Mouse (Mus musculus) layer of hippocampus, postnatal 36 days (tissue): ENCODE measurements around the gene Ablim1. TPM values are rescaled to one million over a fixed set of nuclear protein-coding genes. Genes with fewer than 3 reads are reported as not detected.
"Not testable (repeated sequence)": the region's sequence is repeated elsewhere in the genome, so short reads cannot be mapped to it uniquely, and the experiment has no call there.

ENCODE experiments used
- DNase-seq, 2 experiments: peaks; one replicate each; pipeline ENCODE4 v3.0.0; 2022
- total RNA-seq, 2 experiments: library from RNA; stranded (reverse); gene quantifications; 2 replicates each; pipeline ENCODE4 v1.2.3; 2021

Ablim1 gene
- total RNA-seq, 2 experiments from 2014 or later, result 73.6 to 81.1 TPM

DNA sequence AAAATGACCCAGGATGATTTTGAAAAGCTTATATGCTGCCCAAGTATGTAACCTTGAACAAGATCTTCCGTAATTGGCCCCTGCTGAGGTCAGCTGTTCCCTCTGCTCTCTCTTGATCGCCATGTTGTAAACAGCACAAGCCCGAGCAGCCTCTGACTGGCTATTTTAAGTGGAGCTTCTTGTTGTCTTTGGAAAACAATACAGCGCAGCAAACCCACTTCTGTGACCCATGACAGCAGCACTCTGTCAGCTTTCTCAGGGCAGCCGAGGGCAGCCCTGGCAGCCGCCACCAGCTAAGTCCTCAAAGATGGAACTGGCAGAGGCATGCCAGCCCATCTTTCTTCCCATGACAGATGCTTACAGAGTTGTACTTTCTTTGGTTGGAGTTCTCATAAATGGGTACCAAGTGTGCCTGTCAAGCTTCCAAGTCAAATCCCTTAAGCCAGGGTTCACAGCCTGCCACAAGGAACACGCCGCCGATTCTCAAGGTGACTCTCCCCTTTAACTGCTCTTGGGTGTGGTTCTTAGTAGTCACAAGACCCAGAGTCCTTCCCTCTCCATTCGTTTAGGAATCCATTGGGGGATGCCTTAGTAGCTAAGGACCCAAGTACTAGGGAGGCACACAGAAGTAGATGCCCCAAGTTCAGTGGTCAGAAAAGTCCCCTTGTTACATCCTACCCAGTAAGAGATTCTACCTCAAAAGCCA is 172.8 kb downstream of the Ablim1 start:
- no peak for DNase-seq

DNA sequence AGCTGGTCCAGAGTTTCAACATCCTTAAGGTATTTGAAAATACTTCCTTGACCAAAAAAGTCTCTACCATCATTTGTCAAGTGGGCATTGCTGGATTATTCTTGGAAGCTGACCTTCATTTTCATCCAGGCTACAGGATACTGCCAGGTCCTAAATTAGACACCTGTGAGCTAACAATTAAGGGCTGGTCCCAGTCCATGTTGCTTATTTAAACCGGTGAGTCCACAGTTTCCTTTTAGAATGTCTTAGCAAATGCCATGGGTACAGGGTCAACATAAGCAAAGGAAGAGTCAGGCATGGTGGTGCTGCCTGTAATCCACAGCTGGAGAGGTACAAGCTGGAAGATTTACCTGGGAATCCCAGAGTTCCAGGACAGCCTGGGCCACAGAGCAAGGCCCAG is 173.8 kb downstream of the Ablim1 start:
- DNase-seq, result no peak

- DNase-seq, result no peak
Measured at GRCm38 (mm10) chr19:57140071-57140470, 174.6 kb downstream of the Ablim1 start.

DNA sequence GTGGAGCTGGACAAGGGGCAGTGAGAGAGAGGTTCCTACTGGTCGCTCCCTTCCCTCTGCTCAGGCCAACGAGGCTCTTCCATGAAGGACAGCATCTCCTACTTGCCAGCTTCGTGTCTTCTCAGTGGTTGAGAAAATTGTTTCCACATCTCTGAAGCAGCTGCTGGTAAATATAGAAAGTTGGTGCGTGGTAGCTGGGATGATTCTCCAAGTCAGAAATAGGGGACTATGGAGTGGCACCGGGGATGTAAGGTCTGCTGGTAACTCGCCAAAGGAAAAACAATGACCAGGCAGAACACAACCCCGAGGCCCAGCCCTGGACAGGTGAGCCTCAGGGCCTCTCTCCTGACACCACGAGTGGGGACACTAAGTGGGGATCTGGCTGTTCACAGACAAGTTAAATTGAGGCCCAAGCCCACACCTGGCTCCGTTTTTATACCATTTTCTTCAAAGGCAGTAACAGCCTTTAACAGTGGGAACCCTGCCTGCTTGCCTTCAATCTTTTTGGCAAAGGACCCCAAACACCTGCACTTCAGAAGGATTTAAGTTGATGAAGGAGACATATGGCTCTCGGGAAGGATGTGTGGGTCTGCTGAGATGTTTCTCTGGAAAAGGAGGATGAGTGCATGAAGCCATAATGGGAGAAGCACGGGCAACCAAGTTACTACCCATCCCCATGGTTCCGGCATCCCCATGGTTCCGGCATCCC is 175.7 kb downstream of the Ablim1 start:
- DNase-seq, result no peak

- DNase-seq, result no peak
Measured at GRCm38 (mm10) chr19:57138469-57138868, 176.2 kb downstream of the Ablim1 start.

DNA sequence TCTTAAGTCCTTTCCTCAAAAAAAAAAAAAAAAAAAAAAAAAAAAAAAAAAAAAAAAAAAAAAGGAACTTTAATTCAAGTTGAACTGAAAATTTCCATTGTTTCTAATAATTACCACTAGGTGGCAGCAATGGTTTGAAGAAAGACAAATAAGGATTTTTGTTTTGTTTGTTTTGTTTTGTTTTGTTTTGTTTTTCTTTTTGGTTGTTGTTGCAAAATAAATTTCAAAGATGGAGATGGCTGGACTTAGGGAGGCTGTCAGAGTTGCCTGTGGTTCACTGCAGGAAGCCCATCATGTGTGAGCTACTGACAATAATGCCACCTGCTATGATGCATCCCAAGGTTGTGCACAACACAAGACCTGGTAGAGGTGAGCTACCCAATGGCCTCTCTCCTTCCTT is 176.7 kb downstream of the Ablim1 start:
- no peak for DNase-seq

DNA sequence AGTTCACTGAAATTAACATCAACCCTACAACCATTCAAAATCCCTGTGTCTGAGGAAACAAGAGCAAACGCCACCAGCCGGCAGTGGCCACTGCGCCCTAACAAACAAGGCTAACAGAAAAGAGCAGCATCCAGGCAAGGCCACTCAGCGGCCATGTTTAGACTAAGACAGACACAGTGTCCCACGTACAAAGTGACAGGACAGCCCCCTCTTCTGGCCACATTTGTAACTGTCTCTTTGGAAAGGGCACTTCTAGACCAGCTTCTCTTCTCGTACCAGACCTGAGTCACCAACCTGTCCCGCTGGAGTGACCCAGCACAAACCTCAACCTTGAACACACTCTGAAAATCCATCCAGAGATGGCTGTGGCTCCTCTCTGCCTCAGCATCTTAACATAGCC is 178.5 kb downstream of the Ablim1 start:
- DNase-seq, result no peak

- DNase-seq, result not testable (repeated sequence)
Measured at GRCm38 (mm10) chr19:57135654-57136053, 179.1 kb downstream of the Ablim1 start.

DNA sequence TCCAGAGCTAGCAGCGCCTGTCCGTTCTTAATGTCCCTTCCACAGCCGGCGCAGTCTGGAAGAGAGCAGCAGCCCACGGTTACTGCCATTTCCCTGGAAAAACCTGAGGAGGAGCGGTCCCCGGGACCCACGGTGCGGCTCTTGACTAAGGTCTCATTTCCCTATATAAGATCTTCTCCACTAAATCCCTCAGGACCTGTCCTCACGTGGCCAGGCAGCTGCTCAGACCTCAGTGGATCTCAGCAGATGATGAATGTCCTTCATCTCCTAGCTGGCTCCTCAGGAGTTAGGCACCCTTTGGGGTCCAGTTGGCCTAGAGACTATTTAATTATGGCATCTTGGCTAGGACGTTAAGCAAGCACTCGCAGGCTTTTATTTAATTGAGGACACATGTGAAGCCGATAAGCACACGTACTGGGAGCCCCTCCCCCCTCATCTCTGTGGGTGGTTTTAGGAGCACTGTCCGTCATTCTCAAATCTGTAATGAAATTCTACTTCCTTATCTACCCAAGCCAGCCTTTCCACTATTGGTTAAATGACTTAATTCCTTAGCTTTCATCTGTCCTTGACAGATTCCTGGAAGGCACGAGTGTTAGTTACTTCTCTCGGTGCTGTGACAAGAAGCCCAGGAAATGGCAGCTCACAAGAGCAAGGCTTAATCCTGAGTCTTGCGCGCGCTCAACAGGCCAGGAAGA is 179.9 kb downstream of the Ablim1 start:
- DNase-seq, result no peak

DNA sequence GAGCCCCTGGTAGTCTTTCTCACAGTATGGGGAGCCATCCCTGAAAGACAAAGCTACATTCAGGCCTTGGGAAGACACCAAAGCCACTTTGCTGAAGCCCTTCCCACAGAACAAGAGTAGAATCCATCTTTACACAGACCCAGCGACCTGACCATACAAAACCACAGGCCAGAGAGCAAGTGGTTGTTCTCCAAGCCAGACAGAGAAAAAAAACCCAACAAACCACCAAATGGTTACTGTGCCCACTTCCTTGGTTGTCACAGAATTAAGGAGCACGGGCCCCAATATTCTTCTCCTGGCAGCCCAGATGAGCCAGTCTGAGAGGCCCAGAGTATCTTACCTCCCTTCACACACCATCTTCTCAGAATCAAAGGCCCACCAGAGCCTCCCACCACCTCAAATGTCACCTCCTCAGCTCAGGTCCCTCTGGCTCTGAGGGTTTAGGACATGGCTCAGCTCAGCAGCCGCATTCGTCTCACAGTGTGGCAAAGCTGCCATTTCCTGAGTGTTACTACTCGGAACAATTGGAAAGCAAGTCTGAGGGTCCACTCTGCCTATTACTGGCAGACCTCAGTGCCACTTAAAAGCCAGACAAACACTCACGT is 181.7 kb downstream of the Ablim1 start:
- no peak for DNase-seq

- no peak for DNase-seq
Measured at GRCm38 (mm10) chr19:57132281-57132680, 182.4 kb downstream of the Ablim1 start.

DNA sequence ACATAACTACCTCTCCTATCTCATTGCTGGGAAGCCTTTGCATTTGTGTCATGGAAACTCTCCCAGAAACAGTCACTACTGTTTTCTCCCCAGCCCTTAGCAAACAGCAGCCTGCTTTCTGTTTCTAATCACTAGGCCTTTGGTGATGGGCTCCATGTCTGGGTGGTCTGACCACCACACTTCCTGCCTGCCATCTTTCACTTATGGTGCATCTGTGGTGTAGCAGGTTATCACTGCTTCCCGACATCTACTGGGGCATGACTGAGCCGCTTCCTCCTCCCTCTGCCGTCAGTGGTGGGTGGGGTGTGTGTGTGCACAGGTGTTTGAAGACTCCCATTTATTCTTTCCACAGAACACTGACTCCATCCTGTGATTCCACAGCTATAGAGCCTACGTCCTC is 183.4 kb downstream of the Ablim1 start:
- no peak for DNase-seq

- DNase-seq, result no peak
Measured at GRCm38 (mm10) chr19:57130591-57130990, 184.1 kb downstream of the Ablim1 start.

DNA sequence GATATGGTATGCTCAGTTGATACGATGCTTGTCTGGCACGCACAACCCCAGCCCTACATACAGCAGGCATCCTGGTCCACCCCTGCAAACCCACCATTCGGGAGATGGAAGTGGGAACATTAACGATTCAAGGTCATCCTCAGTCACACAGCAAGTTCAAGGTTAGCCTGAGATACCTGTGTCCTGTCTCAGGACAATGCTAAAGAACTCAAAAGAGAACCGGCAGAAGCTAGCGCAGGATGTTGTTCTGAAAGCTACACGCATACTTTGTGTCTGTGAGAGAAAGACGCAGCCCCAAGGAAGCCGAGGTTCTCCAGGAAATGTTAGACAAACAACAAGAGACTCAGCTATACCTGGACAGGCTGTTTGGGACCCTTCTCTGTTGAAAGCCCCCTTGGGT is 185.0 kb downstream of the Ablim1 start:
- no peak for DNase-seq

DNA sequence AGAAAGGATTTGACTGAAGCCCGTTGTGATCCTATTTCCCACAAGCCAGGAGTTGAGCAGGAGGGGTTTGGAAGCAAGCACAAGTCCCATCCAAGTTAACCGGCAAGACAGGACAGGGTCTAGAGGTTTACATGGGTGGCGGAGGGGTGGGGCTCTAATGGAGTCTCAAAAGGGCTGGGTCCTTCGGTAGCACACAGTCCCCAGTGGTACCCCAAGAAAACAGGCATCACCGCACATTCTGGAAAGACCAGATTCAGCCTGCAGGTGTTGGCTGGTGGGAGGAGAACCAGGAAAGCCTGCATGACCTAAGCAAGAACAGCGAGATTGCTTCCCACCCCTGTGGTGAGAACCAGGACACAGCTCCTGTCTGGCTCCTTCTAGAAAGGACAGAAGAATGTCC is 186.7 kb downstream of the Ablim1 start:
- no peak for DNase-seq

DNA sequence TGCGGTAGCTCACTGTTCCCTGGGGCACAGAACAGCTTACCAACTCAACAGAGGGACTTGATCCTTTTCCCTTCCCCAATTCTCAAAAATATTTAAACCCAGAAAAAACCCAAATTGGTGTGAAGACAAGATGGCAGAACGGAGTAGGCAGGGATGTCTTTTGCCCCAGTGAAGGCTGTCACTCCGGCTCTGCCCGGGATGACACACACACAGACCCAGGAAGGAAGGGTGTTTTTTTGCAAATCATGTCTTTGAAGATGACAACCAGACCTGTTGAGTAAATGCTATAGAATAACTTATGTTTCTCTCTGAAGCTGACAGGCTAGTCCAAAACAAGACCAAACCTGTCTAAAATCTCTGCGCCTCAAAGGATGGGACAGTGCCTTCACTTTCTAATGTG is 187.2 kb downstream of the Ablim1 start:
- DNase-seq, result no peak

DNA sequence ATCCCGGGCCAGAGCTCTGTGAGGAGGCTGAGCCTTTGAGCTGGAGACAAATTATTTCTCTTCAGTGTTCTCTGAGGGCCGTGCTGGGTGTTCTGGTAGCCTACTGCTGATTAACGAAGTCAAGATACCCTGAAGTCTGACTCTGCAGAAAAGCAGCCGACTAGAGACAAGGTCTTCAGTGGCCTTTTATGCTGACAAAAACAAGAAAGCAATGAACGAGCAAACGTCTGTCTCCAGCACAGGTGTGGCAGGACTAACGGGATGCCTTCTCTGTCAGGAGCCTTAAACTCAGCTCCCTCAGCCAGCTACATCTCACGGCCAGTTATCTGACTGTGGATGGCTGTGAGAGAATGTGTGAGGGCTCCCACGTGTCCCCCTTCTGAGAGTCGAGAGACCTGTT is 187.8 kb downstream of the Ablim1 start:
- DNase-seq, result no peak

DNA sequence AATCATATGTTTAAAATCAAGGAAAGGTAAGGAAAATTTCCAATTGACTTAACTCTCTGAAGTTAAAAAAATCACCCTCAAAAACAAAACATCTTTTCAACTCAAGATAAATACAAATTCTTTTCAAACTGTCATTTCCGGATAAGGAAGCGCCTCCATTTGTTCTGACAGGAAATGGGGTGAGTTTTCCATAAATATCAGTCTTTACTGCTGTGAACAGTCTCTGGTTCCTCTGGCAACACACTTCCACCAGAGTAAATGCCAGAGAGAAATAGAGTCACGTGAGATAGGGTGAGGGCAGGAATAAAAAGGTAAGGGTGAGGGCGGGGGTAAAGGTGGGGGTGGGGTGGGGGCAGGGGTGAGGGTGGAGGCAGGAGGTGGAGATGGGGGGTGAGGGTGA is 189.8 kb downstream of the Ablim1 start:
- DNase-seq, result no peak

DNA sequence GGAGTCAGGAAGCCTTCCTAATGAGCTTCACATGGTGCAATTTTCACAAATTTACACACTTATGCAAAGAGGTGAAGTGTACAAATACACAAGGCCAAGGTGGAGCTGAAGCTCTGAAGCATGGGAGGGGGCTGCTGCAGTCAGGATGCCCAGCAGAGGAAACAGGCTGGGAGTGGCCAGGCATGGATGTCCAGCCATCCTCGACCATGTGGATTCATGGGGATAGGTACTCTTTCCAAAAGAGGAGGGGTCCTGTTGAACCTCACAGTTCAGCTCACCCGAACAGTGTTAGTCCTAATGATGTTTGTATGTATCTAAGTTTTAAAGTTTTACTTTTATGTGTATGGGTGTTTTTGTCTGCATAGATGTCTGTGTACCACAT is 190.6 kb downstream of the Ablim1 start:
- no peak for DNase-seq

- DNase-seq, result no peak
Measured at GRCm38 (mm10) chr19:57123503-57124137, 191.1 kb downstream of the Ablim1 start.

- no peak for DNase-seq
Measured at GRCm38 (mm10) chr19:57122261-57122660, 192.5 kb downstream of the Ablim1 start.

DNA sequence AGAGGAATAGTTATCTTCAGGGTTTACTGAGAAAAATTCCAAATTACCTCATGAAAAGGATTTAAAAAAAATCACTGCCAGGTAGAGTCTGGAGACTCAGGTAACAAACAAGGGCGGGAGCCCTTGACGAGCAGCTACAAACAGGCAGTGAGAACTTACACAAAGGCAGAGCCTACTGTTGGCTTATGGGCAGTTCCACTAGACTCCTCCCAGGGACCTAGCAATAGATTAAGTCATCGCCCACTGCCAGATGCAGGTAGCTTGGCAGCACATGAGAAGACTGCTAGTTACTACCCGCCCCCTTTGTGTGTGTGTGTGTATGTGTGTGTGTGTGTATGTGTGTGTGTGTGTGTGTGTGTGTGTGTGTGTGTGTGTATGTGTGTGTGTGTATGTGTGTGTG is 193.7 kb downstream of the Ablim1 start:
- no peak for DNase-seq

DNA sequence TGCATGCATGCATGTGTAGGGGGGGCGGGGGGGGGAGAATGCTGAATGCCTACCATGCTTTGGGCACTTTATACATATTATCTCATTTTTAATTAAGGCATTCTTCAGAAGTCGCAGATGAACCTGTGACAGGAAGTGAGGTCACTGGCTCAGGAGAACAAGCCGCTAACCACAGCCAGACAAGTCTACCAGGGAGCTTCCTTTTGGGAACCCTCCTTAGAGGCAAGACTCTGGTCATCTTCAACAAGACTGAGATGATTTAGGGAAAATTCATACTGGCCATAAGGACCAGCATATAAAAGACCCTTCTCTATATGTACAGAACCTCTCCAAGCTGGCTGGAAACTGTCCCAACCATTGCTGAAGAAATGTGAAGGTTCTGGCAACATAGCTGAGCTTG is 195.1 kb downstream of the Ablim1 start:
- DNase-seq, result no peak
